Mouse (Mus musculus): ENCODE results near the gene Eid3. TPM values are rescaled to one million over a fixed set of nuclear protein-coding genes. Genes with fewer than 3 reads are reported as not detected.

Eid3 gene
- total RNA-seq (2017): 3.3 and 3.6 TPM in 2 replicates

GRCm38 (mm10) chr10:82866356-82866755 lies at the start of gene Eid3:
Gene Eid3, plus strand, starts transcription at chr10:82866626.
- peak; percentile 54 for ATAC-seq (replicated peaks; ENCODE audit: low read depth, poor library complexity, severe bottlenecking)

- ATAC-seq (replicated peaks; ENCODE audit: low read depth, poor library complexity, severe bottlenecking): no peak
Measured at GRCm38 (mm10) chr10:82817514-82817913, 48.9 kb upstream of the Eid3 start.

GRCm38 (mm10) chr10:82817936-82818335 lies 48.5 kb upstream of the Eid3 start:
- no peak for ATAC-seq (replicated peaks; ENCODE audit: low read depth, poor library complexity, severe bottlenecking)

DNA sequence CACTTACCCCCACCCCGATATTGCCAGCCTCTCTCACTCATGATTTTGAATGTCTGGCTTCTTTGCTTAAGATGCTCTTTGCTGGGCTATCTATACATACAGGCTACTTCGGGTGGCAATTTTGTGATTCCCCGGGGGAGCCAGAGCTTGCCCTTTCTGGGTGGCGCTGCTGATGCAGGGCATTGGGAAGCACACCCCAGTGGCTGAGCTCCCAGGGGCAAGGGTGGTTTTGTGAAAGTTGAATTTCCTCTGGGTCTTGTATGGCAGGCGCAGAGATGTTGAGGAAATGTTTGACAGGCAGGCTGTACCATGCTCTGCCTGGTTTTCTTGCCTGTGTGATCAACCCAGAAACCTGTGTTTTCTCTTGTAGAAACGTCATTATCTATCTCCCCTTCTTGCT lies 47.8 kb upstream of the Eid3 start:
- no peak for ATAC-seq (replicated peaks; ENCODE audit: low read depth, poor library complexity, severe bottlenecking)

GRCm38 (mm10) chr10:82823108-82823778 lies 43.2 kb upstream of the Eid3 start:
- no peak for ATAC-seq (replicated peaks; ENCODE audit: low read depth, poor library complexity, severe bottlenecking)

- no peak for ATAC-seq (replicated peaks; ENCODE audit: low read depth, poor library complexity, severe bottlenecking)
Measured at GRCm38 (mm10) chr10:82823779-82824177, 42.6 kb upstream of the Eid3 start.

- no peak for ATAC-seq (replicated peaks; ENCODE audit: low read depth, poor library complexity, severe bottlenecking)
Measured at GRCm38 (mm10) chr10:82824541-82824940, 41.9 kb upstream of the Eid3 start.

- ATAC-seq (replicated peaks; ENCODE audit: low read depth, poor library complexity, severe bottlenecking): no peak
Measured at GRCm38 (mm10) chr10:82826516-82826915, 39.9 kb upstream of the Eid3 start.

DNA sequence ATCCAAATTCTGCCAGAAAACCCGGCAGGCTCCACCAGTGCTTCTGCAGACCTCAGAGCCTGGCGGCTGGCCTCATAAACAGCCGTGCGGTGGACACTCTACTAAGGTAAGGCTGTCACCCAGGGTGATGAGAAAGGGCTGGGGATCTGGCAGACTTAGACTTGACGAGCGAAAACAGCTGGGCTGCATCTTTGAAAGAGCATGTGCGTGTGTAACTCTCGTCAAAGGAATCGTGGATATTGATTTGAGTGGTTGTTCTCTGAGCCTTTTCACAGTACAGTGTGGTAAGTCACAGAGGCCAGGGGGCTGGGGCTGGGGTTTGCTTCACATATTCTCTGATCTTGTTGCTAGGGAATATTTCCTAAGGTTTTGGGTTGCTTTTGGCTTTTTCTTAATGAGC lies 32.5 kb upstream of the Eid3 start, which contains the start of gene Txnrd1:
Gene Txnrd1 (plus strand): TSS at position 26 of the 400 bp plus-strand sequence.
- no peak for ATAC-seq (replicated peaks; ENCODE audit: low read depth, poor library complexity, severe bottlenecking)

DNA sequence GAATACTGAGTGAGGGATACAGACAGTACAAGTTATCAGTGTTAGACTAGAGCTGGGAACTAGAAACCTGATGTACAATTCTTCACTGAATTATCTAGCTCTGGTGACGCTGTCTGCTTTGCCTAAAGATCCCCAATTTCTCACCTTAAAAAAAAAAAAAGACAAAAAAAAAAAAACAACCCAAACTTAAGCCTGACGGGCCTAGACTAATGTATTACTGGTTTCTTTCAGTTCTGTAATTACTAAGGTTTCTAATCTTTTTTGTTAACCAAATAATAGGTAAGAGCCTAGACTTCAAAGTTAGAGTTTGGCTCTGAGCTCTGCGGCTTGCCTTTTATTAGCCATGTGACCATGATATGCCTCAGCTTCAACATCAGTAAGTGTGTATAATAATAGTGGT lies 30.5 kb upstream of the Eid3 start:
- no peak for ATAC-seq (replicated peaks; ENCODE audit: low read depth, poor library complexity, severe bottlenecking)

GRCm38 (mm10) chr10:82838390-82838789 lies 28.0 kb upstream of the Eid3 start:
- no peak for ATAC-seq (replicated peaks; ENCODE audit: low read depth, poor library complexity, severe bottlenecking)

DNA sequence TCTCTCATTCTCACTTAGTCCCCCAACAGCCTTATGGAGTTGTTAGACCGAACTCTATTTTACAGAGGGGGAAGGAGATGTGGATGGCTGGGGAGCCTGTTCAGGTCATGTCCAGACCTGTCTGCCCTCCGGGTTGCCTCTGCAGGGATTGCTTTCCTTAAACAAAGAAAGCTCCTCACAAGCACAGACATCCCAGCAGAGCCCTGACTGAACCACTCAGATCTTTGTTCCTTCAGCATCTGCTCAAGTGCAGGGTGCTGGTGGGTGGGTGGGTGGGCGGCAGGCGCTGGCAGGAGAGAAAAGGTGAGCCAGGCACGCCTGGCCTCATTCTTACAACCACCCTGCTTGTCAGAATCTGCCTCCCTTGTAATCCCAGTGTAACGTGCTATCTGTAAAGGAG lies 22.3 kb upstream of the Eid3 start:
- no peak for ATAC-seq (replicated peaks; ENCODE audit: low read depth, poor library complexity, severe bottlenecking)

GRCm38 (mm10) chr10:82844731-82845130 lies 21.7 kb upstream of the Eid3 start:
- no peak for ATAC-seq (replicated peaks; ENCODE audit: low read depth, poor library complexity, severe bottlenecking)

- no peak for ATAC-seq (replicated peaks; ENCODE audit: low read depth, poor library complexity, severe bottlenecking)
Measured at GRCm38 (mm10) chr10:82847821-82848459, 18.5 kb upstream of the Eid3 start.

DNA sequence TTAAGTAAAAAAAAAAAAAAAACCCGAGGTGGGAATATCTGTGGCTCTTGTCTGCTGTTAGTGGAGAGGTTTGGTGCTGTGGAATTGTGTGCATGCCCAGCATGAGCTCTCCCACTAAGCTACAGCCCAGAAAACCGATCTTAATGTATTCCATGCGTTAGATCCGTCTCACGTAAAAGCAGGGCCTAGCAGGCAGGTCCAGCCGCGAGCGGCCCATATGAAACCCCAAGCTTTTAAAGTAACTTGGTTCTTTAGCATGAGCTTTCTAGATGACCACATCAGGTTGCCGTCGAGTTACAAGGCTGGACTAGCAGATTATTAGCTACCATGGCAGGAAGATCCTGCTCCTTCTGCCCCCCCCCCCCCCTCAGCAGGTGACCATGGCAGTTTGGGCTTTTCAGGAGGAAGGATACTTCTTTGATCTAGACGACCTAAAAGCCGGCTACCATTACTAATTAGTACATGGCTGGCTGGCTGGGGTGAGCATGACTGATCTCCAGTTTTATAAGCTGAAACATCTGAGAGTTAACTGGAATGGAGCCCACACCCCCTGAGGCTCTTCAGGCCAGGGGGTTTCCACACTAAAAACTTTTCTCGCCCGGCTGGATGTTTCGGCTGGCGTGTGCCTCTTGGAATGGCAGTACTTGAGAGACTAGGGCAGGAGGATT lies 16.6 kb upstream of the Eid3 start:
- no peak for ATAC-seq (replicated peaks; ENCODE audit: low read depth, poor library complexity, severe bottlenecking)

- ATAC-seq (replicated peaks; ENCODE audit: low read depth, poor library complexity, severe bottlenecking): no peak
Measured at GRCm38 (mm10) chr10:82850354-82850752, 16.1 kb upstream of the Eid3 start.

- ATAC-seq (replicated peaks; ENCODE audit: low read depth, poor library complexity, severe bottlenecking): no peak
Measured at GRCm38 (mm10) chr10:82851751-82852150, 14.7 kb upstream of the Eid3 start.

- ATAC-seq (replicated peaks; ENCODE audit: low read depth, poor library complexity, severe bottlenecking): no peak
Measured at GRCm38 (mm10) chr10:82858032-82858680, 8.3 kb upstream of the Eid3 start.

GRCm38 (mm10) chr10:82858691-82859532 lies 7.5 kb upstream of the Eid3 start:
- ATAC-seq (replicated peaks; ENCODE audit: low read depth, poor library complexity, severe bottlenecking): peak; percentile 73

DNA sequence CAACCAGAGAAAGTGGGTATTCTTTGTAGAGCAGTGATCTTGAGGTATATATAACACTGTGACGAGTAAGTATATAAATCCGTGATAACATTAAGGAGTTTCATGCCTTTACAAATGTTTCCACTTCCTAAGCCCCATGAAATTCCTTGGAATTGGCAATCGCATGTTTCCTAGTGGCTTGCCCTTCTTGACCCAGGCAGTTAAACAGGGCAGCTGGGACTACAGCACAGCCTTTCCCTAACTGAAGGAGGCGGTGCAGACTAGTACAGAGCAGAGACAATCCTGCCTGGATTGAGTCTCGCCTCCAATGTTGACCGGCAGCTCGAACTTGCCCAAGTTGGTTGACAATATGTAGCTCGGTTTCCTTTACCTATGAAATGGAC lies 6.9 kb upstream of the Eid3 start:
- 0 out of 2 replicates have a peak, but pooled peaks have one; percentile 3 for ATAC-seq (replicated peaks; ENCODE audit: low read depth, poor library complexity, severe bottlenecking)

Data from common myeloid progenitor, adult 5-6 weeks (primary cell).